Mouse (Mus musculus) adrenal gland, postnatal 14 days (tissue): ENCODE measurements at regions not wholly inside any gene's neighbourhood (a gene's known extent, or its start where the extent isn't known, plus 50 kb on each side); places are given as distances from the start of the nearest gene placed in this dataset.
"Not testable (repeated sequence)": the region's sequence is repeated elsewhere in the genome, so short reads cannot be mapped to it uniquely, and the experiment has no call there.

Experiments used
- DNase-seq: peaks from one replicate; pipeline ENCODE4 v3.0.0; 2021; ENCODE audit warnings: mixed read lengths

DNA sequence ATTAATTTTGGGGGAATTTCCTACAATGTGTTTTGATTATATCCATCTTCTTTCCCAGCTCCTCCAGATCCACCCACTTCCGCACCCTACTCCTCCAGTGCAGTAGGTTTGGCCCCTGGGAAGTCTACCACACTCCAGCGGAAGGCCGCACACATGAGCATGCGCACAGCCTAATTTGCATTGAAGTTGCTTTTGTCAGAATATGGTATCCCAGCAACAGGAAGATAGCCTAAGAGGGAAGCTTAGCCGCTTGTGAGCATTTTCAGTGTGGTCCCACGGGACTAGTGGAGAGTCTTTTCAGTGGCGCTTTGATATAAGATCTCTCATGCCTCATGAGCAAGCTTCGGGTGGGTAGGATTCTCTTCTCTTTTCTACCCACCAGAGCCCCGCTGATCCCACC lies 455.6 kb downstream of the Cbln4 start:
- no peak for DNase-seq

- no peak for DNase-seq
Measured at GRCm38 (mm10) chr2:171586853-171587220, 456.4 kb downstream of the Cbln4 start.

GRCm38 (mm10) chr2:171586217-171586852 lies 456.9 kb downstream of the Cbln4 start:
- DNase-seq, result no peak

DNA sequence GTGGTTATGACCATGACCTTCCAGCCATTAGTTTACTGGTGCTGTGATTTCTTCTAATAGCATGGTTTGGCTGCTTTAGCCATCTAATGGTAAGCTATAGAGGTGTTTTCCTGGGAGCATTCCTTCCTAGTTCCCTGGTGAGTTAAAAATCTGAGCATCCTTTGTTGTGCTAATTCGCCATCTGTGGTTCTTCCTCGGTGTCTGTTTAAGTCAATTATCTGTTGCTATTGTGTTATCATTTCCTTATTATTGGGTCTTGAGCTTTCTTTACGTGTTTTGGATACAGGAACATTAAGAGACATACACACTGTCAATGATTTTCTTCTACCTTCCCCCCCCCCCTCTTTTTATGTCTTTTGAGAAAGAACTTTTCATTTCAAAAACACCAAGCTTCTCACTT lies 468.9 kb downstream of the Cbln4 start:
- no peak for DNase-seq

- no peak for DNase-seq
Measured at GRCm38 (mm10) chr2:171562656-171563055, 480.6 kb downstream of the Cbln4 start.

- DNase-seq, result not testable (repeated sequence)
Measured at GRCm38 (mm10) chr2:171542768-171543167, 500.5 kb downstream of the Cbln4 start.

GRCm38 (mm10) chr2:171514876-171515275 lies 528.4 kb downstream of the Cbln4 start:
- no peak for DNase-seq

- no peak for DNase-seq
Measured at GRCm38 (mm10) chr2:171496620-171497019, 546.6 kb downstream of the Cbln4 start.

GRCm38 (mm10) chr2:171493741-171494140 lies 549.5 kb downstream of the Cbln4 start:
- peak; percentile 78 for DNase-seq

- no peak for DNase-seq
Measured at GRCm38 (mm10) chr2:171487284-171487683, 556.0 kb downstream of the Cbln4 start.

DNA sequence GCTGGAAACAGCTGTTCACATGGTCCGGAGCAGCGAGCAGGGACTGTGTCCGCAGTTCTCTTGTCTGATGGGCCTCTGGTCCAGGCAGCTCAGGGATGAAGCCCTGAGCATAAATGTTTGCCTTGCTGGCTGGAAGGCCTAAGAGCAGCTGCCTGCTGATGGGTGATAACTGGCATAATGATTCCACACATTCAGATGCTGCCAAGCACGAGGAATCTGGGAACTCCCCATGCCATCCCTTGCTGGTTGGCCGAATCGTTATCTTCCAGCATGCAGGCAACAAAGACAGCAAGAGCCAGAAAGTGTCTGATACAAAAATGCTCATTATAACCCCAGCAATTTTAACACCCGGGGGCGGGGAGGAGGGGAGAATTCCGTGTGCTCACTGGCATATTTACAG lies 590.0 kb downstream of the Cbln4 start:
- no peak for DNase-seq

DNA sequence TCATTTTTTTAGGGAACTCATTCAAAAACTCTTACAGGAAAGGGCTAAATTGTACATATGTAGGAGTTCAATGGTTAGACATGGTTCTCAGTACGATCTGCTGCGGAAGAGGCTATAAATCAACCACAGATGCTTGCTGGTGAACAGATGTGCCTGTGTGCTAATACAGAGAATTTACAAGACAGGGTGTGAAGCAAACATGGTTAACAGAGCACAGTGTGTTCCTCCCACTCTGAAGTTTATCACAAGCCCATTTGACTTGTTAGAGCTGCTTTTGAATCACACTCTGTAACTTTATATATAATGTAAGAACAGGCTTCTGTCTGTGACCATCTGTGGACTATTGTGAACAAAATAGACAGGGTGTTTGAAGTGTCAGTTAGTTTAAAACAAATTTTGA lies 637.2 kb downstream of the Cbln4 start:
- DNase-seq, result no peak

DNA sequence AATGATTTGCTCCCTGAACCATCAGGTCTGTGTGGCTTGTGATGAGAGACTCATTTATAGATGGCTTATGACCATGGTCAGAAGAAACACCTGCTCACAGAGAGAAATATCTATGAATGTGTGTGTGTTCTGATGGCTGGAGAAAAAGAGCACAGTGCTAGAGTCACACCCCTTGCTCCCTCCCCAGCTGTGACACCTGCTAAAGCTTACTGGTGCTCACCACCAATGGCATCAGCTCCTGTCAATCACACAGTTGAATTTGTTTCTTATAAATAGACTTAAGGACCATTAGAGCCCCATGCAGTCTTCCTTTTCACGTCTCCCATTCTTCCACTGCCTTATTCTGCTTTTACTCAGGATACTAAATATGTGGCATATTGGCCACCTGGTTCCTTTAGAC lies 654.3 kb downstream of the Cbln4 start:
- DNase-seq, result no peak

DNA sequence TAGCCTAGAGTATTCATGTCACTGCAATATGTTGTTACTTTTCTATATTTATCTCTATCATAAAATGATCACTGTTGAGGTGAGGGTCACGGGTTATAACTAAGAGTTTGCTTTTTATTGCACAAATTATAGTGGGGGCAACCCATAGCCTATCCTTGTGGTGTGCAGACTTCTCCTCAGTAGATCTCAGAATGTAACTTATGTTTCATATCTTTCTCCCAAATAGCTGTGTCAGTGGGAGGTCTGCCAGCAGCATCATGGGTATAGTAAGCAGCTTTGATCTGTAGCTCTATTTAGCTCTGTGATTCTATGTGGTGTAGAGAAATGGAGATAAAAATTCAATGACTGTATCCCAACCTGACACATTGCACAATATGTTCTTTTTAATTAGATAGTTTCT lies 641.9 kb downstream of the Dok5 start:
- no peak for DNase-seq

GRCm38 (mm10) chr2:171373016-171373415 lies 641.4 kb downstream of the Dok5 start:
- no peak for DNase-seq

GRCm38 (mm10) chr2:171371751-171372150 lies 640.1 kb downstream of the Dok5 start:
- no peak for DNase-seq

DNA sequence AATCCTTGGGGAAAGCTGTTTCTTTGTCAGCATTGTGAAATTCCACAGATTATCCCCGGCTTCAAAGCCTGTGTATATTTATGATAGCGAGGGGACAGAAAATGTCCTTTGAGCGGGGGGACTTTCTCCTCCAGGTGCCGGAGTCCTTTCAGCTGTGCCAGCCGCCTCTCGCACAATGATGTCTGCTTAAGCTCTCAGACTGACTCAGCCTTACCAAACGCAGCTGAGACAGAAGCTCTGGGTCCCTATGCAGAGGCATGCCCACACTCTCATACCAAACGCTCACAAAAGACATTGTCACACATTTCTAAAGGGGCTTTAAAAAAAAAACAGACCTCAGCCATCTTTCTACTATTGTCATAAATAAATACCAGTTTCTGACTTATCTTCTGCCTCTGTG lies 633.9 kb downstream of the Dok5 start:
- DNase-seq, result no peak

GRCm38 (mm10) chr2:171364621-171365020 lies 633.0 kb downstream of the Dok5 start:
- DNase-seq, result peak; percentile 5

DNA sequence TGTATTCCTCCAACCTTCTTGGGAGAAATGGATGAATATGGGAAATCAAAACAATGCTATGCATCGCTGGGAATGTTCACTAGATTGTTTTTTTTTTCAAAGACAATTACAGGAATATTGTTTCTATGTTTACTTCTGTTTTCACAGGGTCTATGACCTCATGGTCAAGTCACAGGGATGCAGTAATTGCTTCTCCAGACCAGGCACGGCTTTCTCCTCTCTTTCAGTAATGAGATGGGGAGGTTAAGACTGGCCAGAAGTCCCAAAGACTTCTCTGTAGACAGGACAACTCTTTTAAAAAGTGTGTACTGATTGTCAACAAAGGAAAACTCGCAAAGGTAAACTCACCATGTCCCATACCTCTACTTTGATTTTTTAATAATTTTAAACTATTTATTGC lies 631.8 kb downstream of the Dok5 start:
- no peak for DNase-seq

- no peak for DNase-seq
Measured at GRCm38 (mm10) chr2:171358071-171358760, 626.6 kb downstream of the Dok5 start.

DNA sequence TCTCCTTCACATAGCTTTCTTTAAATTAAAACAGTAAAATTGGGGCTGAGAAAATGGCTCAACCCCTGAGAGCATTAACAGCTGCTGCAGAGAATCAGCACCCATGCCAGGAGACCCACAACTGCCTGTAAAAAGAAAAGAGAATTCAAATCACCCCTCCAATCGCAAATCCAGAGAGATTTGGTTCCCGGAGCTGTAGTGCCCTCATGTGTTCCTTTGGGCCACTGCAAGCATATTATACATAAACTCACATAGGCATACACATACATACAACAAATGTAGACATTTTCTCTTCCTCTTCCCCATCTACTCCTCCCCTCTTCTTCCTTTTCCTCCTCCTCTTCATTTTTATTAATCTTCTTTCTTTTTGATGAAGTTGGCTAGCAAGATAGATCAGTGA lies 616.5 kb downstream of the Dok5 start:
- no peak for DNase-seq

DNA sequence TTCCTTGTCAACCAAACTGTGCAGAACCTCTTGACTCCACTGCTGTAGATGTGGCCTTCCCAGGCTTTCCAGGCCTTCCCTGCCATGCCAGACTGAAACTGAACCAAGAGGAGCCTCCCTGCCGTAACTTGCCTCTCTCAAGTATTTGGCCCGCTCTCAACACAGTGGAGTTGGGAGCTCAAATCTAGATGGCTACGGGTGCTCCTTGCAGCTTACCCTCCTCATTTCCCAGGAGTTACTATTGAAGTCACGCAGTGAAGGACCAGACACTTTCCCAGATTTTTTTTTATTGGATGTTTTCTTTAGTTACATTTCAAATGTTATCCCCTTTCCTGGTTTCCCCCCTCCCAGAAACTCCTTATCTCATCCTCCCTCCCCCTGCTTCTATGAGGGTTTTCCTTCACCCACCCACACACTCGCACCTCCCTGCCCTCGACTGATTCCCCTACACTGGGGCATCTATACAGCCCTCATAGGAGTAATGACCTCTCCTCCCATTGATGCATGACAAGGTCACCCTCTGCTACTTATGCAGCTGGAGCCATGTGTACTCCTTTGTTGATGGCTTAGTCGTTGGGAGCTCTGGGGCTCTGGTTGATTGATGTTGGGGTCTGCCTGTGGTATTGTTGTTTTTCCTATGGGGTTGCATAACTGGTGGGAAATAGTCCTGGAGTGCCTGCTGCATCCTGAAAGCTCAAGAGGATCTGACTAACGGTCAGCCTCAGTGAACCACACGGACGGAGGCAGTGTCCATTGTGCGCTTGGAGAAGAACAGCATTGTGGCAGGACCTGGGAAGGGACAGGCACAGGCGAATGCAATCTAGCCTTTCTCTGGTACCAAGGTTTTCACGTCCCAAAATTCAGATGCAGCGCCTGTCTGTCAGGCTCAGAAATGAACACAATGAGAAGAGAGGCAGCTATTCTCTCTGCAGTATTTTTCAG lies 602.5 kb downstream of the Dok5 start:
- no peak for DNase-seq

DNA sequence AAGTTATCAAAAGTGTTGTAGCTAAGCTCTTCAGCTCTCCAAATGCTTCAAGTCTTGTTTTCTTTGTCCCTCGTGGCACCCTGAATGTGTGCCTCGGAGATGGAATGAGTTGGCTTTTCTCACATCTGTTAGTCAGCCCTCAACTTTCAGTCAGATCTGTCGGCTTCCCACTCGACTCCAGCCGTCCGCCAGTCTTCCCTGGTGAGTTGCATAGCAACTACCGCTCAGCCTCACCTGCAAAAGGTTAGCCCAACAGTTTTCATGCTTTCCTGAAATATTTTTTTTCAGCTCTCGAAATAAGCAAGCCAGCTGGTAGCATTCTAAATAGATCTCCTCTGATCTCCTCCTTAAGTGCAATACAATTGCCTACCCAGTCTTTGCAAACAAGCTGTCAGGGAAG lies 601.2 kb downstream of the Dok5 start:
- no peak for DNase-seq
